Mouse (Mus musculus) stomach, embryonic 15.5 days (tissue): ENCODE data around the gene Plxdc2. TPM values are rescaled to one million over a fixed set of nuclear protein-coding genes. Genes with fewer than 3 reads are reported as not detected.

Source experiments
- ATAC-seq: fragments of 200-750 bp; cut with Nextera tagmentation; 2 replicates; pipeline ENCODE4 v1.8.0; 2017; ENCODE audit warnings: low read depth, moderate number of reproducible peaks, moderate TSS enrichment; ENCODE audit not compliant: insufficient read depth, low FRiP score
- H3K27ac ChIP-seq: fragments of 300-500 bp; sonication (generic); 2 replicates; pipeline ENCODE4 v1.5.1; 2015; ENCODE audit warnings: mild to moderate bottlenecking, inconsistent platforms
- H3K27me3 ChIP-seq: fragments of 300-500 bp; sonication (generic); replicated peaks from 2 replicates; pipeline ENCODE4 v1.6.1; 2015; ENCODE audit warnings: inconsistent platforms
- H3K36me3 ChIP-seq: fragments of 300-500 bp; sonication (generic); 2 replicates; pipeline ENCODE4 v1.6.1; 2015; ENCODE audit warnings: inconsistent platforms
- H3K4me1 ChIP-seq: fragments of 300-500 bp; sonication (generic); 2 replicates; pipeline ENCODE4 v1.6.1; 2015; ENCODE audit warnings: inconsistent platforms
- H3K4me2 ChIP-seq: fragments of 300-500 bp; sonication (generic); 2 replicates; pipeline ENCODE4 v1.6.1; 2015; ENCODE audit warnings: mild to moderate bottlenecking, inconsistent platforms
- H3K4me3 ChIP-seq: fragments of 300-500 bp; sonication (generic); replicated peaks from 2 replicates; pipeline ENCODE4 v1.5.1; 2015; ENCODE audit warnings: inconsistent platforms
- H3K9ac ChIP-seq: fragments of 300-500 bp; sonication (generic); 2 replicates; pipeline ENCODE4 v1.6.1; 2015; ENCODE audit warnings: inconsistent platforms
- H3K9me3 ChIP-seq: fragments of 300-500 bp; sonication (generic); 2 replicates; pipeline ENCODE4 v1.6.1; 2016; ENCODE audit warnings: inconsistent platforms
- WGBS: fragments of 180-500 bp; shearing (Covaris S2); methylation state at CpG from one replicate; pipeline ENCODE4 v1.1.7; 2015; 5-methylcytosine and 5-hydroxymethylcytosine counted together
- polyA plus RNA-seq: library from polyadenylated mRNA; unstranded; fragments of >200 nt; fragmentation: Nextera tagmentation; extraction: Ambion mirVana; gene quantifications from 2 replicates; pipeline ENCODE4 v1.2.1, GENCODE M21; 2015

Plxdc2 gene
- polyA plus RNA-seq, 1 experiment from 2014 or later = 29.4 TPM

- Histone ChIP-seq H3K9ac (no peak overlapping the region), H3K27ac (no peak overlapping the region), H3K36me3 (no peaks in the 10 kb centered on the region), H3K4me1 (no peaks in the 10 kb centered on the region), H3K27me3 (no peaks in the 10 kb centered on the region), H3K4me3 (no peak overlapping the region), H3K9me3 (no peaks in the 10 kb centered on the region), H3K4me2 (no peak overlapping the region)
- WGBS = 70% methylated on average over 2 of the region's 2 CpGs
- no peak for ATAC-seq
Observed at GRCm38 (mm10) chr2:16518148-16518547, 162.0 kb downstream of the Plxdc2 start.

DNA sequence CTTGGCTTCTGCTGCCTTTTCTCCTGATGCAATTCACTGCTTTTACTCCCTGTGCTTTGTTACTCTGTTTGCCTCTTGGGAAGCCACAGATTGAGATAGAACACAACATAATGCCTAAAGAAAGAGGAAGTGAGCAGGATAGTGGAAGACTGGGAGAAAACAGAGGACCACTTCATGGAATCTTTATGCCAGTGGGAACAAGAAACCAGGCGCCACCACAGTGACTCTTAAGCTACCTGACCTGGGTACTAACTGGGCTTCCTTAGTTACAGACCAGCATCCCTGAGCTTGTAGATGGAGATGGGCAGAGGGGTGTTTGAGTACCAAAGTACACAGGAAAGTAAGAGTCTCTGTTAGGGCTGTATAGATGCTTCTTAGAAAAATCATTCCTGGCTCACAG is 167.3 kb downstream of the Plxdc2 start:
- Histone ChIP-seq H3K27me3 (no peaks in the 10 kb centered on the region), H3K4me3 (no peak overlapping the region), H3K4me2 (no peak overlapping the region), H3K4me1 (no peaks in the 10 kb centered on the region), H3K36me3 (no peaks in the 10 kb centered on the region), H3K9ac (no peak overlapping the region), H3K9me3 (no peaks in the 10 kb centered on the region), H3K27ac (no peak overlapping the region)
- WGBS = 76% methylated on average over 1 of the region's 1 CpGs
- ATAC-seq = no peak

GRCm38 (mm10) chr2:16532244-16532643 is 176.1 kb downstream of the Plxdc2 start:
- H3K4me2 ChIP-seq = no peak overlapping the region
- H3K36me3 ChIP-seq = no peaks in the 10 kb centered on the region
- no peak overlapping the region for H3K9ac ChIP-seq
- WGBS = 75% methylated on average over 1 of the region's 1 CpGs
- no peaks in the 10 kb centered on the region for H3K9me3 ChIP-seq
- ATAC-seq = no peak
- H3K4me1 ChIP-seq = no peaks in the 10 kb centered on the region
- no peaks in the 10 kb centered on the region for H3K27me3 ChIP-seq
- H3K4me3 ChIP-seq = no peak overlapping the region
- H3K27ac ChIP-seq = no peak overlapping the region

DNA sequence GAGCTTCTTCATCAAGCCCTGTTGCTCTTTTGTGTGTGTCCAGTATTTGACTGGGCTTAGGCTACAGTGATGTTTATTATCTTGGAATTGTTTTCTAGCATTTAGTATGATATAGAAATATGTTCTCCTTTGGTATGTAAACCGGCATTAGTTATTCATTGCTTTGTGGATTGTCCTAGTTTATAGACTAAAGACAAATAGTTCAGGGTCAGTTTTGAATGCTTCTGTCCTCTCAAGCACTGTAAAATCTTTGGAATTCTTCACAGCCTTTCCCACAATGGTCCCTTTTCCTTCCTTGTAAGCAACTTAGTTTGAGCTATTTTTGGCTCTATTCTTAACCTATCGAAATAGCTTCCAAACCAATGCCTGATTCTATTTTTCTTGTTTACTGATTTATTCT is 178.5 kb downstream of the Plxdc2 start:
- H3K27ac ChIP-seq = no peak overlapping the region
- H3K9me3 ChIP-seq = no peaks in the 10 kb centered on the region
- no peak for ATAC-seq
- H3K4me2 ChIP-seq = no peak overlapping the region
- WGBS = 80% methylated on average over 2 of the region's 2 CpGs
- no peaks in the 10 kb centered on the region for H3K27me3 ChIP-seq
- no peak overlapping the region for H3K4me3 ChIP-seq
- H3K36me3 ChIP-seq = no peaks in the 10 kb centered on the region
- H3K4me1 ChIP-seq = no peaks in the 10 kb centered on the region
- no peak overlapping the region for H3K9ac ChIP-seq

GRCm38 (mm10) chr2:16541226-16541625 is 185.1 kb downstream of the Plxdc2 start:
- Histone ChIP-seq H3K4me3 (no peak overlapping the region), H3K9ac (no peak overlapping the region), H3K4me2 (no peak overlapping the region), H3K27me3 (no peaks in the 10 kb centered on the region), H3K27ac (no peak overlapping the region), H3K9me3 (no peaks in the 10 kb centered on the region), H3K4me1 (no peaks in the 10 kb centered on the region), H3K36me3 (no peaks in the 10 kb centered on the region)
- 58% methylated on average over 3 of the region's 3 CpGs for WGBS
- no peak for ATAC-seq

GRCm38 (mm10) chr2:16545207-16545606 is 189.1 kb downstream of the Plxdc2 start:
- Histone ChIP-seq H3K4me2 (no peak overlapping the region), H3K27ac (no peak overlapping the region), H3K27me3 (no peaks in the 10 kb centered on the region), H3K9me3 (no peaks in the 10 kb centered on the region), H3K9ac (no peak overlapping the region), H3K4me3 (no peak overlapping the region), H3K36me3 (no peaks in the 10 kb centered on the region), H3K4me1 (no peaks in the 10 kb centered on the region)
- ATAC-seq = no peak
- 73% methylated on average over 3 of the region's 3 CpGs for WGBS

- Histone ChIP-seq H3K9me3 (no peaks in the 10 kb centered on the region), H3K4me1 (no peaks in the 10 kb centered on the region), H3K4me2 (no peak overlapping the region), H3K4me3 (no peak overlapping the region), H3K27ac (no peak overlapping the region), H3K27me3 (no peaks in the 10 kb centered on the region), H3K36me3 (no peaks in the 10 kb centered on the region), H3K9ac (no peak overlapping the region)
- WGBS = 70% methylated on average over 4 of the region's 4 CpGs
- no peak for ATAC-seq
Observed at GRCm38 (mm10) chr2:16559287-16559686, 203.2 kb downstream of the Plxdc2 start.

DNA sequence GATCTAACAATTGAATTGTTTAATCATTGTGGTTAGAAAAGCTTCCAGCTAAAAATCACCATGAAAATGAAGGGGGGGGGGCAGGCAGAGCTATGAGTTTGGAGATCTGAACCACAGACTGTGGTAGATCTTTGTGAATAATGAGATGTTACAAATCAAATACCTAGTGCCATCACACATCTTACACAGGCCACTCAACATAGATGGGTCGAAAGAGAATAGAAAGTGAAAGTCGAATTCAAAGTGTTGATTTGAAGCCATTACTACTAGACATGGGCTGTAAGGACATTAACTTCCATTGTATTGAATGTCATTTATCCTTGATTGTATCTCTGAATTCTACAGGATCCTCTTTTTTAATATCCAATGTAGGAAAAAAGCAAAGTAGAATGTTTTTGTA is 212.2 kb downstream of the Plxdc2 start:
- Histone ChIP-seq H3K27me3 (no peaks in the 10 kb centered on the region), H3K9me3 (no peaks in the 10 kb centered on the region), H3K27ac (no peak overlapping the region), H3K36me3 (no peaks in the 10 kb centered on the region), H3K9ac (no peak overlapping the region), H3K4me2 (no peak overlapping the region), H3K4me3 (no peak overlapping the region), H3K4me1 (no peaks in the 10 kb centered on the region)
- 95% methylated on average over 2 of the region's 2 CpGs for WGBS
- ATAC-seq = no peak

DNA sequence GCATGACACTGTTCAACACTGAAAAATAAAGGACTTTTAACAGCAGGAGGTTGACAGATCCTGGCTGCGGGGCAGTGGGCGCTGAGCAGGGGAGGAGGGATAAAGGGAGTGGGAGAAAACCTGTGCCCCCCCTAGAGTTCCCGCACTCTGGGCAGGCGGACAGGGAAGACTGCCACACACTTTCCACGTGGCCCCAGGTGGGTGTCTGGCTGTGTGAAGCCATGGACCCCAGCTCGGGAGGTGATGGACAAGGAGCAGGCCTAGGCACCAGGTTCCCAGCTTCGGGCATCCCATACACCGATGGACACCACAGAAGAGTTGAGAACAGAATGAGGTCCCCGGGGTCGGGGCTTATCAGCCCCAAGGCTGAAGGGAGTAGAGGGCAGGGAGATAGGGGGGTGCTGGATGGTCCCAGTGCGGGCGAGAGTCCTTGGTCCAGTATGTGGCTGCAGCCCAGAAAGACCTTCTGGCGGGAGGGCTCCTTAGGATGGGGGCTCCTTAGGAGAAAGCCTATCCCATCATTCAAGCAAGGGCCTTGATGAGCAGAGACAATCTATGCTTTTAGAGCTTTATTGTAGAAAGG is 215.2 kb downstream of the Plxdc2 start:
- no peak overlapping the region for H3K9ac ChIP-seq
- H3K4me2 ChIP-seq = no peak overlapping the region
- no peak overlapping the region for H3K4me3 ChIP-seq
- 88% methylated on average over 13 of the region's 13 CpGs for WGBS
- H3K9me3 ChIP-seq = no peaks in the 10 kb centered on the region
- no peaks in the 10 kb centered on the region for H3K4me1 ChIP-seq
- no peak for ATAC-seq
- H3K27me3 ChIP-seq = no peaks in the 10 kb centered on the region
- no peak overlapping the region for H3K27ac ChIP-seq
- H3K36me3 ChIP-seq = no peaks in the 10 kb centered on the region

DNA sequence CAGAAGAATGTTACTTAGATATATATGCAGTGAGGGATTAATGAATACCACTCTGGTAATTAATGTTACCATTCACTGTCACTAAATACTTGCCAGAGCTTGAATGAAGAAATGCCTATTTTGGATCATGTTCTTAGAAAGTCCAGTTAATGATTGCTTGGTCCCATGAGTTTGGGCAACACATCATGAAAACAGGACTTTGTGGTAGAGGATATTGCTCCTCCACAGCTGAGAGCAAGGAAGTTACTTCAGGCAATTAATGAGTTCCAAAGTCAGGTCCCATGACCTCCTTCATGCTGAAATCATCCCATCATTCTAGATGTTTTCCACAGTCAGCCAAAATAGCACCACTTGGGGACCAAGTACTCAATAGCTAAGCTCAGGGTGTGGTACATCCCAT is 220.5 kb downstream of the Plxdc2 start:
- Histone ChIP-seq H3K27ac (no peak overlapping the region), H3K36me3 (no peaks in the 10 kb centered on the region), H3K9me3 (no peaks in the 10 kb centered on the region), H3K4me3 (no peak overlapping the region), H3K4me2 (no peak overlapping the region), H3K4me1 (no peaks in the 10 kb centered on the region), H3K27me3 (no peaks in the 10 kb centered on the region), H3K9ac (no peak overlapping the region)
- ATAC-seq = no peak

- no peak overlapping the region for H3K4me2 ChIP-seq
- ATAC-seq = no peak
- WGBS = 44% methylated on average over 1 of the region's 1 CpGs
Observed at GRCm38 (mm10) chr2:16578153-16578552, 222.0 kb downstream of the Plxdc2 start.

DNA sequence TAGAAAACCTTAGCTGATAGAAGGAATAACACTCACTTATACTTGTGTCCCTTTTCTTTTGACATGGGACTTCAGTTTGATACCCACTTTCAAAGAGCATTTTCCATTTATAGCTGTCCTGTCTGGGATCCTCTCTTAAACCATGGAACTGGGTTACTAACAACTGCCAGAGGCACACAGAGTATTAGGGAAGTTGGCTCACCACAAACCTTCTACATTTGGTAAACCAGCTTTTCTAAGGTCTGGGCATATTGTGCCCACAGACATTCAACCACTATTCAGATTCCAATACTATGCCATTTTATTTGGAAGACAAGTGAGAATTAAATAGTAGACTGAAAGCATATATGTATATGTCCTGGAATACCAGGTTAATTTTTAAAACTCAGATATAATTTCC is 232.4 kb downstream of the Plxdc2 start:
- Histone ChIP-seq H3K9ac (no peak overlapping the region), H3K4me2 (no peak overlapping the region), H3K36me3 (no peaks in the 10 kb centered on the region), H3K9me3 (no peaks in the 10 kb centered on the region), H3K27me3 (no peaks in the 10 kb centered on the region), H3K27ac (no peak overlapping the region), H3K4me1 (no peaks in the 10 kb centered on the region), H3K4me3 (no peak overlapping the region)
- ATAC-seq = no peak

More at GRCm38 (mm10) chr2:16578153-16578552, 222.0 kb downstream of the Plxdc2 start:
- Histone ChIP-seq H3K9ac (no peak overlapping the region), H3K27ac (no peak overlapping the region), H3K4me1 (no peaks in the 10 kb centered on the region), H3K36me3 (no peaks in the 10 kb centered on the region), H3K4me3 (no peak overlapping the region), H3K9me3 (no peaks in the 10 kb centered on the region), H3K27me3 (no peaks in the 10 kb centered on the region)

- H3K27ac ChIP-seq = no peak overlapping the region
- H3K4me1 ChIP-seq = no peaks in the 10 kb centered on the region
- H3K27me3 ChIP-seq = no peaks in the 10 kb centered on the region
- H3K9me3 ChIP-seq = no peaks in the 10 kb centered on the region
- 45% methylated on average over 1 of the region's 1 CpGs for WGBS
- no peak overlapping the region for H3K9ac ChIP-seq
- no peak overlapping the region for H3K4me3 ChIP-seq
- no peaks in the 10 kb centered on the region for H3K36me3 ChIP-seq
- H3K4me2 ChIP-seq = no peak overlapping the region
- no peak for ATAC-seq
Observed at GRCm38 (mm10) chr2:16595451-16595850, 239.3 kb downstream of the Plxdc2 start.
